In the genomic region with DNA sequence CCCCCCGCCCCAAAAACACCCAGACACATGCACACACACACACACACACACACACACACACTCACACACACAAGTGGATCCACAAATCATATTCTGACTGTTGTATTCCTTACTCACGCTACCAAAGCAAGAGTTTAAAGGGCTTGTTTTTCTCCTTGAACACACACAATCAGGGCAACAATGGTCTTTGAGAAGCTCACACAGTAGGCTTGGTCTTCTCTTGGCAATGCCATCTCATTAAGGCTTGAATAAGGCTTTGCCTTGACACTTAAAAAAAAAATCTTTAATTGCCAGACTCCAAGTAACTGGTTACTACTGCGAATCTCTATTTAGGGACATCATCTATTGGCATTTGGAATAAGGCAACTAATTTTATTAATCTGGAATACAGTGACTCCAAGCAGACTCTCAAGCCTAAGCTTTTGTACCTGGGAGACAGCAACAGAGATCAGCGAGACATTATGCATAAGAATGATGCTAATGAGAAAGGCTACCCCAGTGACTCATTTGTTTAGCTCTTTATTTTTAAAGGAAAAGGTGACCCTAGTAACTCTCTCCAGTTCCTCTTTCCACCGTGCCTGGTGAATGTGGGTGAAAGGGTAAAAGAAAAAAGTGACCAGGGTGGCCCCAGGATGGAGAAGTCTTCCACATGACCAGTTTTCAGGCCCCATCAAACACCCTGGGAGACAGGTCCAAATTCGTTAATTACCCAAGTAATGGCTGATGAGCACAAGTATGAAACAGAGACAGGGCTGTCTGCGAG, we compare ENCODE assay signal across 8 mouse cellular contexts. TPM values are rescaled to one million over a fixed set of nuclear protein-coding genes. Genes with fewer than 3 reads are reported as not detected.
DNase-seq lines count a peak whose midpoint lies in the region; ATAC-seq lines count a peak whose summit lies in the region.

No protein-coding gene starts in this region.

- H3K4me2 ChIP-seq in kidney, embryonic 16.5 days (replicated peaks; ENCODE audit: low read depth, low read length): peak overlapping the region; percentile 86
- peak overlapping the region; percentile 57 for H3K4me2 ChIP-seq in hindbrain, embryonic 14.5 days (replicated peaks)
- H3K4me2 ChIP-seq in midbrain, embryonic 15.5 days: peak overlapping the region; percentile 50

- H3K27me3 ChIP-seq in kidney, embryonic 16.5 days (ENCODE audit: insufficient read depth, low read length): no peaks in the 10 kb centered on the region
- H3K27me3 ChIP-seq in hindbrain, embryonic 14.5 days (ENCODE audit: control insufficient read depth, insufficient read depth, low read length): no peaks in the 10 kb centered on the region
- H3K27me3 ChIP-seq in midbrain, embryonic 15.5 days (replicated peaks): no peaks in the 10 kb centered on the region

- peak overlapping the region; percentile 90 for H3K4me3 ChIP-seq in kidney, embryonic 16.5 days (ENCODE audit: low read length)
- peak overlapping the region; percentile 64 for H3K4me3 ChIP-seq in hindbrain, embryonic 14.5 days (replicated peaks; ENCODE audit: low read length)
- peak overlapping the region; percentile 93 for H3K4me3 ChIP-seq in midbrain, embryonic 15.5 days

- 34% methylated on average over 7 of the region's 7 CpGs for WGBS in kidney, embryonic 16.5 days
- WGBS in hindbrain, embryonic 14.5 days: 20% methylated on average over 7 of the region's 7 CpGs
- WGBS in midbrain, embryonic 15.5 days: 28% methylated on average over 7 of the region's 7 CpGs

- H3K4me1 ChIP-seq in kidney, embryonic 16.5 days (ENCODE audit: insufficient read depth, low read length): peaks cover 20% of the 10 kb centered on the region
- peaks cover 31% of the 10 kb centered on the region for H3K4me1 ChIP-seq in hindbrain, embryonic 14.5 days (replicated peaks; ENCODE audit: control insufficient read depth, insufficient read depth, low read length)
- peaks cover 35% of the 10 kb centered on the region for H3K4me1 ChIP-seq in midbrain, embryonic 15.5 days

- no peaks in the 10 kb centered on the region for H3K9me3 ChIP-seq in kidney, embryonic 16.5 days (ENCODE audit: low read length)
- no peaks in the 10 kb centered on the region for H3K9me3 ChIP-seq in hindbrain, embryonic 14.5 days (ENCODE audit: control insufficient read depth, low read length)
- H3K9me3 ChIP-seq in midbrain, embryonic 15.5 days: no peaks in the 10 kb centered on the region

- H3K27ac ChIP-seq in kidney, embryonic 16.5 days (ENCODE audit: low read length): peak overlapping the region; percentile 94; the same call in 1 of the 2 replicates
- H3K27ac ChIP-seq in hindbrain, embryonic 14.5 days: peak overlapping the region; percentile 98
- H3K27ac ChIP-seq in midbrain, embryonic 15.5 days: peak overlapping the region; percentile 99

- DNase-seq in kidney, postnatal 36 days: no peak
- DNase-seq in R1 (ENCODE audit: low read depth, low spot score) (peak; percentile 39), adipocyte (ENCODE audit: low spot score) (no peak)
- no peak for DNase-seq in hindbrain, embryonic 14.5 days (ENCODE audit: low spot score)
- DNase-seq in adrenal gland, postnatal 10 days: no peak
- no peak for DNase-seq in layer of hippocampus, postnatal 10 days (ENCODE audit: low spot score in 2 of 2)

- ATAC-seq in kidney, embryonic 16.5 days (ENCODE audit: low FRiP score, low TSS enrichment): no peak
- ATAC-seq in hindbrain, embryonic 14.5 days (ENCODE audit: low FRiP score): no peak
- no peak for ATAC-seq in midbrain, embryonic 15.5 days (replicated peaks)

- peak overlapping the region; percentile 93 for H3K9ac ChIP-seq in kidney, embryonic 16.5 days (replicated peaks; ENCODE audit: low read length)
- H3K9ac ChIP-seq in hindbrain, embryonic 14.5 days: peak overlapping the region; percentile 89
- H3K9ac ChIP-seq in midbrain, embryonic 15.5 days: peak overlapping the region; percentile 97

- H3K36me3 ChIP-seq in kidney, embryonic 16.5 days (ENCODE audit: insufficient read depth, low read length): no peaks in the 10 kb centered on the region
- H3K36me3 ChIP-seq in hindbrain, embryonic 14.5 days (replicated peaks; ENCODE audit: control insufficient read depth, insufficient read depth): no peaks in the 10 kb centered on the region
- H3K36me3 ChIP-seq in midbrain, embryonic 15.5 days (replicated peaks): no peaks in the 10 kb centered on the region

RNA-seq across cellular contexts. Expression of a gene that starts 2.6 kb away (rescaled TPM):
- polyA plus RNA-seq in kidney, embryonic 16.5 days (2015; fragmentation: Nextera tagmentation; extraction: Ambion mirVana): 8.4 and 9.5 TPM in 2 replicates
- 18.9 and 20.2 TPM in 2 replicates for polyA plus RNA-seq in hindbrain, embryonic 14.5 days (2014; fragmentation: Nextera tagmentation; extraction: Ambion mirVana)
- polyA plus RNA-seq in midbrain, embryonic 15.5 days (2015; fragmentation: Nextera tagmentation; extraction: Ambion mirVana): 24.4 and 25.4 TPM in 2 replicates
- total RNA-seq in adrenal gland, postnatal 10 days (2021): 10 to 100 TPM; 79.6 to 80.6 TPM
- total RNA-seq in layer of hippocampus, postnatal 10 days (2021): 10 to 100 TPM; 96.3 to 98.5 TPM

RNA-seq across cellular contexts. Expression of a gene that starts 50.8 kb away (rescaled TPM):
- 0.22 and 0.45 TPM in 2 replicates for polyA plus RNA-seq in kidney, embryonic 16.5 days (2015; fragmentation: Nextera tagmentation; extraction: Ambion mirVana)
- 1.3 TPM in 2 replicates for polyA plus RNA-seq in hindbrain, embryonic 14.5 days (2014; fragmentation: Nextera tagmentation; extraction: Ambion mirVana)
- 0.88 and 1.0 TPM in 2 replicates for polyA plus RNA-seq in midbrain, embryonic 15.5 days (2015; fragmentation: Nextera tagmentation; extraction: Ambion mirVana)
- not detected for total RNA-seq in adrenal gland, postnatal 10 days (2021)
- total RNA-seq in layer of hippocampus, postnatal 10 days (2021): under 1 TPM; 0.30 to 0.80 TPM
